Mouse (Mus musculus): ENCODE data around the gene Gm8978. TPM values are rescaled to one million over a fixed set of nuclear protein-coding genes. Genes with fewer than 3 reads are reported as not detected.
"Not testable (repeated sequence)": the region's sequence is repeated elsewhere in the genome, so short reads cannot be mapped to it uniquely, and the experiment has no call there.

Gm8978 gene
- not detected for total RNA-seq (2021)
- long read RNA-seq, experiment 1, result 0 reads
- long read RNA-seq, experiment 2, result 0 reads

DNA sequence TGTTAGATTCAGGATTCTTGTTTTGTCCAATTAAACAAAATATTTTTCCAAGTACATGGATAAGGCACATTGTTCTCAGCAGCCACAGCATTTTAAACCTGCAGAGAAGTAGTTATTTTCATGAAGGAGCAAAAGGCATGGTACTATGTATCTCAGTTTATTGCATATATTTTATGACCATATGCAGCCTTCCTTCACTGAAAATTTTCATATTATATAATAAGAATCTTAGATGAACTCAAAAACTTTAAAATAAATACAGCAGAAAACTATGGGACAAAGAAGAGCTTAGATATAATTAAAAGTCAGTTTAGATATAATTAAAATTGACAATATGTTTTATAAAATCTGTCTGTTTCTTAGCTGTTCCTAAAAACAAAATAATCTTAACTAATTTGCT, at the start of gene Gm8978:
Gene Gm8978, minus strand, starts transcription at position 101 of the 400 bp plus-strand sequence.
- not testable (repeated sequence) for DNase-seq (ENCODE audit: low spot score in 2 of 2)

DNA sequence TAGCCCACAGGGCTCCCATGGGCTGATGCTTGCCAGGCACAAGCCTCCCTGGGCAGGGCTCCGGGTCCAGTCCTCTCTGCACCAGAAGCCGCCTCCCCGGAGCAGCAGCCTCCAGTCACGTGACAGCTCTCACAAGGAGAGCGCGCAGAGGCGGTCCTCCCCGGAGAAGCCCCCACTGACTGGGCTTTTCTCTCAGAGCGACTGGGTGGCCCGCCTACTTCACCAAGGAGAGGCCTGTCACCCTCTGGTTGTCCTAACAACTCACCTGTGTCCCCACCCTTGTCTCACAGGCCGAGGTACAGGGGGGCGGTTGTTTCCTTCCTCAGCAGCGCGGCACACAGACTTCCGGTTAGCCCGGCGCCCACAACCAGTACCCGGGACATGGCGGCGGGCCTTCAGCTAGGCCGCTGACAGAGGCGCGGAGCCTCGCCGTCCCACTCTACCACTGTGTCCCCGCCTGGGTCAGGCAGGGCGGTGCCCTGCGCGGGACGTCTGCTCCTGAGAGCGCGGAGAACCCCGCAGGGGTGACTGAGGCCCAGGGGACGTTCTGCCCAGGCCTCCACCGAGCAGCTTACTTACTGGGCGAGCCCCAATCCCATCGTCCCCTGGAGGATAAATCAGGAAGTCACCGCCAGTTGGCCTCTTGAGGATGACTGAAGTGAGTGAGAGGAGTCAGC, 35.3 kb downstream of the Gm8978 start:
- DNase-seq (ENCODE audit: low spot score in 2 of 2), result peak; percentile 28 to 29

DNA sequence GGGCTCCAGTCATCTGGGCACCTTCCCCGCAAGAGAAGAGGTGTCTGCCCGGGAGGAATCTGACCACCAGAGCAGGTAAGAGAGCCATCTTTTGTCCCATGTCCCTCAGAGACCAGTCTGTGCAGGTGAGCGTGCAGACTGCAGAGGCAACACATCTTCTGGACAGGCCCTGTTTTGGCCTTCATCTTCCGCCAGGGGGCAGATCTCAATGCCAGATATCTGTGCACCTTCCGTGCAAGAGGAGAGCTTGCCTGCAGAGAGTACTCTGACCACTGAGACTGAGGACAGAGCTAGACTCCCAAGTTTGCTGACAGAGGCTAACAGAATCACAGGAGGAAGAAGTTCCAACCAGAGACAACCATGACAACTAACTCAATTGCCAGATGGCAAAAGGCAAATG, 56.5 kb downstream of the Gm8978 start:
- DNase-seq (ENCODE audit: low spot score in 2 of 2), result not testable (repeated sequence)

Small RNAs within 50 kb of the gene (microRNA-seq; reads per million reads assigned to microRNA genes)
- gene Gm27440 (ENCODE audit: borderline number of aligned reads in 2 of 2), result 0 reads per million in 2 experiments

Other genes starting within 250 kb of the Gm8978 start
- 1 to 10 TPM; 3.4 to 4.3 TPM for gene Rnls, start 233.0 kb downstream of the Gm8978 start, total RNA-seq (2021)
- under 1 TPM; 0.16 to 0.17 TPM for gene Lipo4, start 107.5 kb downstream of the Gm8978 start, total RNA-seq (2021)
- gene Lipo2, start 126.1 kb upstream of the Gm8978 start, total RNA-seq (2021), result under 1 TPM; 0.17 to 0.19 TPM
- 10 to 100 TPM; 11.4 to 11.9 TPM for gene Lipo3, start 136.7 kb upstream of the Gm8978 start, total RNA-seq (2021)
- not detected for gene Lipo1, start 162.2 kb upstream of the Gm8978 start, total RNA-seq (2021)